Mouse (Mus musculus) bone marrow macrophage, adult 2 months (primary cell): Measurements from ENCODE around the gene Fndc3b. TPM values are rescaled to one million over a fixed set of nuclear protein-coding genes. Genes with fewer than 3 reads are reported as not detected.
A peak's percentile ranks its signal among the peaks of the same experiment; 100 is the strongest.

Experiments
- H3K27ac ChIP-seq: 2 replicates; pipeline ENCODE4 v1.5.1; 2012; ENCODE audit warnings: low read depth, low read length; ENCODE audit not compliant: insufficient read depth
- H3K4me1 ChIP-seq: 2 replicates; pipeline ENCODE4 v1.6.1; 2012; ENCODE audit warnings: low read length; ENCODE audit not compliant: control insufficient read depth, insufficient read depth
- H3K4me3 ChIP-seq: 2 replicates; pipeline ENCODE4 v1.5.1; 2012; ENCODE audit warnings: mild to moderate bottlenecking, low read length, moderate library complexity; ENCODE audit not compliant: insufficient read depth
- CTCF ChIP-seq: IDR thresholded peaks from 2 replicates; pipeline ENCODE4 v1.5.1; 2012; ENCODE audit warnings: low read depth, mild to moderate bottlenecking, low read length, moderate library complexity
- POLR2A ChIP-seq: IDR thresholded peaks from 2 replicates; pipeline ENCODE4 v1.6.1; 2012; ENCODE audit warnings: mild to moderate bottlenecking, low read depth, low read length, borderline replicate concordance
- polyA plus RNA-seq: library from polyadenylated mRNA; stranded (reverse); fragments of >200 nt; gene quantifications from 2 replicates; pipeline ENCODE4 v1.2.4, GENCODE M21; 2012; ENCODE audit not compliant: missing spikeins, insufficient read depth, insufficient read length

Fndc3b gene
- polyA plus RNA-seq, 1 experiment: 33.8 TPM

DNA sequence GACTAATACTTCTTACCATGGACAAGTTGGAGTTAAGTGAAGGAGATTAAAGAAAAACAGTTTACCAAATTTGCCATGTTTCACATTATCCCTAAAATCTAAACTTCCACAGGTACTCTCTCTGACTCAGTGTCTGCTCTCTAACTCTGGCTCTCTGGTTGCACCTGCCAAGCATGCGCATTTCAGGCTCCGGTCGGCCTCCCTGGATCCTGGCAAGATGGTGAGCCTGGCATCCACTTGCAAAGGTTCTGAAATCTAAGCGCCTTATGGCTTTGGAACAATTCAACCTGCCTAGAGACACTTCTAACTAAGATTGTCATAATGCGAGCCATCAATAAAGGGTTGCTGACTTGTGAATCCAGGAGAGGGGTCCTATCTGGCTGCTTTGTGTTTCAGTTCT, 81.4 kb downstream of the Fndc3b start:
- TF ChIP-seq POLR2A (no peak), CTCF (no peak)

DNA sequence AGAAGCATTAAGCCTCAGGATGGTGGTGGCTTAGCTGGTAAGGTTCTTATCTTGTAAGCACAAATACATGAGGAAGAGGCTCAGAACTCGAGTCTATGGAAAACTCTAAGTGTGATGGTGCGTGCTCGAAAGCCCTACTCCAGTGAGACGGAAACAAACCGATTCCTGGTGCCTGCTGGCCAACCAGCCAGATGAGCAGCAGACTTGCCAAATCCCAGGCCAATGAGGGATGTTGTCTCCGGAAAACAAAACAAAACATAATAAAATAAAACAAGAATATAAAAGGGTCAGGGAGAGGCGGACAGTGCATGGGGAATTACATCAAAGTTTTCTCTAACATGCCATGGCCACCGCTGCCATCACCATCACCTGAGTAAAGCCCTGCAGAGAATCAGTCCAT, 84.8 kb downstream of the Fndc3b start:
- Histone ChIP-seq H3K4me1 (peaks cover 54% of the 10 kb centered on the region), H3K27ac (no peak overlapping the region), H3K4me3 (no peak overlapping the region)
- TF ChIP-seq POLR2A: no peak
- no peak for TF ChIP-seq CTCF

More for the DNA sequence above, 81.4 kb downstream of the Fndc3b start:
- no peak overlapping the region for H3K27ac ChIP-seq
- no peak overlapping the region for H3K4me3 ChIP-seq
- peaks cover 45% of the 10 kb centered on the region for H3K4me1 ChIP-seq

DNA sequence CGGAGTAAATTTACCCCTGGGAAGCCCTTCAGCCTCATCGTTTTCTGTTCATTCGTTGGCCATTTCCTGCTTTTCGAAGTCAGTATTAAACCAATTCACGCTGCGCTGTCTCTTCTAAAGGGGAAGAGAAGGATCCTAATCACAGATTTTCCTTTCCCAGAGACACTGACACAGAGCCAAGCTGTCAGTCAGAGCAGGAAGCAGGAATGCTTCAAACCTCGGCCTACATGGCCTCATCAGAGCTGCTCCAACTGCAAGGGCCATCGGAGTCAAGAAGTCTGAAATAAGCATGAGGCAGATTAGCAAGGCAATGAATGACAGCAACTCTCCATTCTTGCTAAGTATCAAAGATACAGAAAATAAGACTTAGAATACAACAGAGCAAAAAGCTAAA, 85.5 kb downstream of the Fndc3b start:
- Histone ChIP-seq H3K4me1 (peaks cover 54% of the 10 kb centered on the region), H3K4me3 (no peak overlapping the region), H3K27ac (no peak overlapping the region)
- no peak for TF ChIP-seq POLR2A
- no peak for TF ChIP-seq CTCF

DNA sequence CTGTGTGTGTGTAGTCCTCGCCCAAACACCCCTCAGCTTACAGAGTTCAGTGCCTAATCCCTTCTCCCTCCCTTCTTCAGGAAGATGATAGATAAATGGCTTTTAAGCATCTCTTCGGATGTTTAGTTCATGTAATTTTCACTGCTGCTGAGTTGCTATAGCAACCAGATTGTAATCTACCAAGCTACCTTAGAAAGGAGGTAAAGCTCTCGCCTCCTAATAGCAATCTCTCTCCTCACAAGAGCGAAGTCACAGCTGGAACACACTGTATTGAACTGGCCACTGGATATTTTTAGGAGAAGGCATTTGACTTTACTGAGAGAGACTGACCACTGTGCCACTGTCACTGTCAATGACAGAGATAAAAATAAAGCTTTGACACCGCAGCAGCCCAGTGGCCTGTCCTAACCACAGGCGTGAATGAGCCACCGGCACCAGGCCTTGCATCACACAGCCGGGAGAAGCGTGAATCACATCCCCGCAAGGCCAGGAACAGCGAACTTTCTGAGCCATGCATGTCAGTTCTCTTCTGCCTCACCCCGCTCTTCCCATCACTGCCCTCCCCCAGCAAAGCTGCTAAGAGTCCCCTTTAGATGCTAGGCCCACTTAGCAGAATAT, 86.0 kb downstream of the Fndc3b start:
- Histone ChIP-seq H3K4me1 (peaks cover 54% of the 10 kb centered on the region), H3K4me3 (no peak overlapping the region), H3K27ac (no peak overlapping the region)
- no peak for TF ChIP-seq POLR2A
- TF ChIP-seq CTCF: no peak

DNA sequence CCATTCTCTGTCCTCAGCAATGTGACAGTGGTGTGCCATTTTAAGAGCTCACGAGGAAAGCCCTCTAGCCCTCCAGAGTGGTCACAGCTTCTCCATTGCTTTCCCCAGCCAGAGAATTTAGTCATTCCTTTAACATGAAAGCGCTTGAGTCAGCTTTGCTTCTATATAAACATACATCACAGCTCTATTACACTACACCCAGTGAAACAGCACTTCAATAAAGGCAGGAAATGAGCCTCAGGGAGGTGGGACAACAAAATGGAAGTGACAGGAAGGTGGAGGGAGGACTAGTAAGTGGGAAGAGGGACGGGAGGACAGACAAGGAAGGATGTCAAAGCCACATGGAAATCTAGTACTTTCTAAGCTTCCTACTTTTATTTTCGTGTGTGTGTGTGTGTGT, 88.7 kb downstream of the Fndc3b start:
- Histone ChIP-seq H3K27ac (peak overlapping the region; percentile 50), H3K4me1 (peaks cover 61% of the 10 kb centered on the region), H3K4me3 (no peak overlapping the region)
- TF ChIP-seq CTCF (no peak), POLR2A (no peak)

DNA sequence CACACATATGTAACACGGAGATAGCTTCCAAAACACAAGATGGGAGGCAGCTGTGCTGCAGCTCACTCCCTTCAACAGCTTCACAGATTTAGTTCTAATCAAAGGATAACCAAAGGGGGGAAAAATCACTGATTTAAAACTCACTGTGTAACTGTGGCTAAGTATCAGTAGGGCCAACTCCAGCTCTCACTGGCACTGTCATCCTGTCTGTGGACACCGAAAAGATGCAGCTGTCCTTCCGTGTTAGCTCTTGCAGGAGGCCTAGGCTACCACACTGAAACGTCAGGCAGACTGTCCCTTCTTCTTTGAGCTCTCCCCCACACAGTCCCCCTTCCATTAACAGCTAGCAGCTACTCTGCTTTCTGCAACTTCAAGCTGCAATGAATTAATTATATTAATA, 89.9 kb downstream of the Fndc3b start:
- no peak overlapping the region for H3K27ac ChIP-seq
- H3K4me1 ChIP-seq: peaks cover 60% of the 10 kb centered on the region
- H3K4me3 ChIP-seq: no peak overlapping the region
- TF ChIP-seq CTCF: no peak
- no peak for TF ChIP-seq POLR2A

DNA sequence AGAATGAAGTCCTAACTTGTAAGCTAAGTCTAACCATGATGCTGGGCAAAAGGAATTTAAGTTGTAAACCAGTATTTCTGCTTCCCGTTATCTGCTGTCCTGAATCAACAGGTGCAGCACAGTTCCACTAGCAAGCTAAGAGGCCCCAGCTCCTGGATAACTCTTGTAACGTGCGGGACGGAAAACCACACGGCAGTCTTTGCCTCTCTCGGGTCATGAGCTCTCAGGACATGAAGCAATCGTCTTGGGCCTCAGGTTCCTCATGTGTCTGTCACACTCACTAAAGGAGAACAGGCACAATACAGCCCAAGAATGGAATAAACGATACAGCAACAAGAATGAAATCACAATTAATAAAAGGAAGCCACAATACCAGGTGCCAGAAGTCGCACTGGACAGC, 93.4 kb downstream of the Fndc3b start:
- H3K4me3 ChIP-seq: peak overlapping the region; percentile 33
- TF ChIP-seq CTCF (no peak), POLR2A (no peak)
- H3K27ac ChIP-seq: peak overlapping the region; percentile 84
- peaks cover 59% of the 10 kb centered on the region for H3K4me1 ChIP-seq

DNA sequence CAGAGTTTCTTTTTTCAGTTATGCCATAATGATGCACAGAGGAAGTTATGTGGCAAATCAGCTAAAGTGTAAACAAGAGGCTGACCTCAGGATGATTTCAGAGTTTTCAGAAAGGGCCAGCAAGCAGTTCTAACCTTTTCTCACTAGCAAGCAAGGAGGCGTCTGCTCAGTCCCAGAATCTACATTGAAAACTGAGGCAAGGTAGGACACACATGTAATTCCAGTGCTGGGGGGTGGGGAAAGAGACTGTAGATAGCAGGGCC, 93.9 kb downstream of the Fndc3b start:
- peak overlapping the region; percentile 84 for H3K27ac ChIP-seq
- no peak for TF ChIP-seq CTCF
- TF ChIP-seq POLR2A: no peak
- peak overlapping the region; percentile 33 for H3K4me3 ChIP-seq
- H3K4me1 ChIP-seq: peaks cover 59% of the 10 kb centered on the region

DNA sequence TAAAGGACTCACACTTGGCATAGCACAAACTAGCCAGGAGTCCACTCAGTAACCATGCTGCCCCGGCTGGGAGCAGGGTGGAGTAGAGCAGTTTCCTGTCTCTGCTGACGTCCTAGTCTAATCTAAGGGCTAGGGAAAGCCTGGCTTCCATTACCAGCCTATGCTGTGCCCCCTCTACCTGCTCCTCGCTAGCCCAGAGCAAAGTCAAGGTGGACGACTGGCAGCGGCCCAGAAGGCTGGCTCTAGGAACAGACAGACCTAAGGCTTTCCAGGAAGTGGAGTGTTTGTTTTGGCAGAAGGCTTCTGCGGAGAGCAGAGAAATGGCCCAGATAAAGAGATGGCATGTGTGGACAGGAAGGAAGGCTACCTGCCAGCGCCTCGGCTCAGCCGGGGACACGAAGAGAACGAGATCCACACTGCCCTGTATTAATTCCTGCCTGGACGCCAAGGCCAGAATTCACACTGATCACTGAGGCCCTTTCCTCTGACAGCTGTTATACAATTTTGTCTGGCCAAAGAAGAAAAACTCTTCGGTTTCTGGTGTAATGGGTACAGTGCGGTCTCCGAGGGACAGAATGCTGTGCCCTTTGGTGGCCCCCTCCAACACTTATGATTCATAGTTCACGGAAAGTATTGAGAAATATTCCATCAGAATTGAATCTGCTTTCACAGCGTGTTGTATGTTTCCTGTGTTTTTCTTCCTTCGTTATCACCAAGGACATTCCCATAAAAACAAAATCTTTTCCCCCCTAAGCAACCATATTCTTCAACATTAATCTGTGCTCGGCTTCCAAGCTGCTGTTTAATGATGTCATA, 94.5 kb downstream of the Fndc3b start:
- Histone ChIP-seq H3K4me3 (peak overlapping the region; percentile 4; the same call in 1 of the 2 replicates), H3K4me1 (peaks cover 61% of the 10 kb centered on the region), H3K27ac (peak overlapping the region; percentile 84)
- TF ChIP-seq POLR2A: no peak

DNA sequence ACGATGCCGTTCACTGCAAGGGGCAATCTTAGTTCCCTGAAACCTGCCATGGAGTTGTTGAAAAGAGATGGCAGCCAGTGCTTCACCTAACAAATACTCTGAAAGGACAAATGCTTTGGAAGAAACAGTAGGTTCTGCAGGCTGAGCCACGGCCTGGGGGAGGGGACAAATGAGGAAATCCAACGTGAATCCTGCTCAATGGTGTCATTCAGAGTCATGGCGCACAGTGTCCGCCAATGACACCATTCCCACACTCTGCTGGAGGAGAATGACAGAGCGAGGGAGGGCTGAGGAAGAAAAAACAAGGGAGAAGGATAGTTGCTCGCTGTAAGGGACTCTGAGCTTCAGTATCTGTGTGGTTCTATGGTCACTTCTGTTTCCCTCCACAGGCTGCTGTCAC, 95.6 kb downstream of the Fndc3b start:
- Histone ChIP-seq H3K4me3 (no peak overlapping the region), H3K27ac (peak overlapping the region; percentile 33), H3K4me1 (peaks cover 70% of the 10 kb centered on the region)
- no peak for TF ChIP-seq POLR2A
- TF ChIP-seq CTCF: no peak
